Mouse (Mus musculus): ENCODE data around the gene Entpd6. TPM values are rescaled to one million over a fixed set of nuclear protein-coding genes. Genes with fewer than 3 reads are reported as not detected.
A peak's percentile ranks its signal among the peaks of the same experiment; 100 is the strongest.

Gene Entpd6
- polyA plus RNA-seq, 1 experiment from 2014 or later, result 27.0 TPM

GRCm38 (mm10) chr2:150750129-150750979 is 1.5 kb downstream of the Entpd6 start:
- ATAC-seq (ENCODE audit: insufficient number of reproducible peaks, insufficient read depth, low FRiP score, low read depth), result no peak
- H3K4me2 ChIP-seq (replicated peaks; ENCODE audit: low read depth, low read length), result peak overlapping the region; percentile 92; the same call in 1 of the 2 replicates
- H3K36me3 ChIP-seq (ENCODE audit: control insufficient read depth, insufficient read depth, low read length), result peaks cover 6% of the 10 kb centered on the region; the same call in 1 of the 2 replicates
- no peaks in the 10 kb centered on the region for H3K27me3 ChIP-seq (ENCODE audit: control insufficient read depth, insufficient read depth, low read length)
- peaks cover 5% of the 10 kb centered on the region; the same call in 1 of the 2 replicates for H3K4me1 ChIP-seq (ENCODE audit: control insufficient read depth, insufficient read depth, low read length)
- WGBS, result 68% methylated on average over 13 of the region's 13 CpGs
- no peak overlapping the region for H3K9ac ChIP-seq (replicated peaks; ENCODE audit: low read depth, low read length)
- no peak overlapping the region for H3K4me3 ChIP-seq (ENCODE audit: low read depth, low read length)
- no peaks in the 10 kb centered on the region for H3K9me3 ChIP-seq (ENCODE audit: control insufficient read depth, low read depth, low read length)
- H3K27ac ChIP-seq (ENCODE audit: low read length), result no peak overlapping the region

DNA sequence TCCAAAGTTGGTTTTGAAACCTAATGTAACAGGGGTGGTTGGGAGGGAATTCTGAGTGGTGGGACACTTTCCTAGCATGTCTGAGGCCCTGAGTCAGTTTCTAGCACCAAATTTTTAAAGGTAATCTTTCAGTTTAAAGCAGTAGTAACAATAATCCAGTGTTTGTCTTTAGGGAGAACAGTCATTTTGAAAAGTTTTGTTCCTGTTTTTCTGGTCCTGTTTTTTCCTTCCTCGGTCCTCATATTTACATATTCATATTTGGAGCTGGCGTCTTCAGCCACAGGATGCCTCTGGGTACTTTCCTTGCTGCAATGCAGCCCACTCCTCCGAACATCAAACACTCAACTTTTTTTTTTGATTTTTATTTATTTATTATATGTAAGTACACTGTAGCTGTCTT is 6.2 kb downstream of the Entpd6 start:
- Histone ChIP-seq H3K27me3 (ENCODE audit: control insufficient read depth, insufficient read depth, low read length) (no peaks in the 10 kb centered on the region), H3K9ac (replicated peaks; ENCODE audit: low read depth, low read length) (no peak overlapping the region), H3K4me2 (replicated peaks; ENCODE audit: low read depth, low read length) (no peak overlapping the region), H3K4me1 (ENCODE audit: control insufficient read depth, insufficient read depth, low read length) (peaks cover under 1% of the 10 kb centered on the region; the same call in 1 of the 2 replicates), H3K36me3 (ENCODE audit: control insufficient read depth, insufficient read depth, low read length) (peaks cover 32% of the 10 kb centered on the region), H3K9me3 (ENCODE audit: control insufficient read depth, low read depth, low read length) (no peaks in the 10 kb centered on the region), H3K27ac (ENCODE audit: low read length) (no peak overlapping the region), H3K4me3 (ENCODE audit: low read depth, low read length) (no peak overlapping the region)
- WGBS, result 90% methylated on average over 3 of the region's 3 CpGs
- ATAC-seq (ENCODE audit: insufficient number of reproducible peaks, insufficient read depth, low FRiP score, low read depth), result no peak

DNA sequence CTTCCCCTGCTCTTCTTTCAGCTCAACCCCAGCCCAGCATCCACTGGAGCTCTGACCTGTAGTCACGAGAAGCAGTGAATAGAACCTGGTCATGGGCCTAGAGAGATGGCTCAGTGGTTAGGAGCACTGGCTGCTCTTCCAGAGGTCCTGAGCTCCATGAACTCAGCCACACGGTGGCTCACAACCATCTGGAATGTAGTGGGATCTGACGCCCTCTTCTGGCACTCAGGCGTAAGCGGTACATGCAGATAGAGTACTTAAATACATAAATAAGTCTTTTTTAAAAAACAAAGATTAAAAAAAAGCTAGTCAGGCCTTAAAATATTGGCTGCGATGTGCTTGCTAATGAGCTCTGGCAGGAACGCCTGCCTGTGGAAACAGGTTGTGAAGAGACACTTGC is 12.6 kb downstream of the Entpd6 start:
- 84% methylated on average over 7 of the region's 7 CpGs for WGBS
- no peaks in the 10 kb centered on the region for H3K27me3 ChIP-seq (ENCODE audit: control insufficient read depth, insufficient read depth, low read length)
- no peak overlapping the region for H3K9ac ChIP-seq (replicated peaks; ENCODE audit: low read depth, low read length)
- no peaks in the 10 kb centered on the region for H3K9me3 ChIP-seq (ENCODE audit: control insufficient read depth, low read depth, low read length)
- H3K4me2 ChIP-seq (replicated peaks; ENCODE audit: low read depth, low read length), result no peak overlapping the region
- H3K27ac ChIP-seq (ENCODE audit: low read length), result no peak overlapping the region
- no peak for ATAC-seq (ENCODE audit: insufficient number of reproducible peaks, insufficient read depth, low FRiP score, low read depth)
- peaks cover 34% of the 10 kb centered on the region for H3K36me3 ChIP-seq (ENCODE audit: control insufficient read depth, insufficient read depth, low read length)
- no peak overlapping the region for H3K4me3 ChIP-seq (ENCODE audit: low read depth, low read length)
- H3K4me1 ChIP-seq (ENCODE audit: control insufficient read depth, insufficient read depth, low read length), result no peaks in the 10 kb centered on the region

GRCm38 (mm10) chr2:150765619-150766018 is 16.8 kb downstream of the Entpd6 start:
- no peak for ATAC-seq (ENCODE audit: insufficient number of reproducible peaks, insufficient read depth, low FRiP score, low read depth)
- Histone ChIP-seq H3K27me3 (ENCODE audit: control insufficient read depth, insufficient read depth, low read length) (no peaks in the 10 kb centered on the region), H3K4me1 (ENCODE audit: control insufficient read depth, insufficient read depth, low read length) (peaks cover 3% of the 10 kb centered on the region; the same call in 1 of the 2 replicates), H3K27ac (ENCODE audit: low read length) (no peak overlapping the region), H3K36me3 (ENCODE audit: control insufficient read depth, insufficient read depth, low read length) (peaks cover 22% of the 10 kb centered on the region; the same call in 1 of the 2 replicates), H3K4me3 (ENCODE audit: low read depth, low read length) (no peak overlapping the region), H3K4me2 (replicated peaks; ENCODE audit: low read depth, low read length) (no peak overlapping the region), H3K9me3 (ENCODE audit: control insufficient read depth, low read depth, low read length) (no peaks in the 10 kb centered on the region), H3K9ac (replicated peaks; ENCODE audit: low read depth, low read length) (no peak overlapping the region)
- 72% methylated on average over 2 of the region's 2 CpGs for WGBS

- Histone ChIP-seq H3K27ac (ENCODE audit: low read length) (no peak overlapping the region), H3K27me3 (ENCODE audit: control insufficient read depth, insufficient read depth, low read length) (no peaks in the 10 kb centered on the region), H3K9me3 (ENCODE audit: control insufficient read depth, low read depth, low read length) (no peaks in the 10 kb centered on the region), H3K36me3 (ENCODE audit: control insufficient read depth, insufficient read depth, low read length) (peaks cover 17% of the 10 kb centered on the region; the same call in 1 of the 2 replicates), H3K4me2 (replicated peaks; ENCODE audit: low read depth, low read length) (no peak overlapping the region), H3K4me3 (ENCODE audit: low read depth, low read length) (no peak overlapping the region), H3K9ac (replicated peaks; ENCODE audit: low read depth, low read length) (no peak overlapping the region), H3K4me1 (ENCODE audit: control insufficient read depth, insufficient read depth, low read length) (peaks cover 6% of the 10 kb centered on the region; the same call in 1 of the 2 replicates)
- WGBS, result 87% methylated on average over 4 of the region's 4 CpGs
- ATAC-seq (ENCODE audit: insufficient number of reproducible peaks, insufficient read depth, low FRiP score, low read depth), result no peak
Measured at GRCm38 (mm10) chr2:150766083-150766862, 17.4 kb downstream of the Entpd6 start.

GRCm38 (mm10) chr2:150768678-150769077 is 19.8 kb downstream of the Entpd6 start:
- Histone ChIP-seq H3K4me2 (replicated peaks; ENCODE audit: low read depth, low read length) (no peak overlapping the region), H3K27ac (ENCODE audit: low read length) (no peak overlapping the region), H3K4me3 (ENCODE audit: low read depth, low read length) (no peak overlapping the region), H3K27me3 (ENCODE audit: control insufficient read depth, insufficient read depth, low read length) (no peaks in the 10 kb centered on the region), H3K9me3 (ENCODE audit: control insufficient read depth, low read depth, low read length) (no peaks in the 10 kb centered on the region), H3K36me3 (ENCODE audit: control insufficient read depth, insufficient read depth, low read length) (peaks cover 11% of the 10 kb centered on the region; the same call in 1 of the 2 replicates), H3K9ac (replicated peaks; ENCODE audit: low read depth, low read length) (no peak overlapping the region), H3K4me1 (ENCODE audit: control insufficient read depth, insufficient read depth, low read length) (peaks cover 8% of the 10 kb centered on the region; the same call in 1 of the 2 replicates)
- no peak for ATAC-seq (ENCODE audit: insufficient number of reproducible peaks, insufficient read depth, low FRiP score, low read depth)
- 95% methylated on average over 1 of the region's 1 CpGs for WGBS

DNA sequence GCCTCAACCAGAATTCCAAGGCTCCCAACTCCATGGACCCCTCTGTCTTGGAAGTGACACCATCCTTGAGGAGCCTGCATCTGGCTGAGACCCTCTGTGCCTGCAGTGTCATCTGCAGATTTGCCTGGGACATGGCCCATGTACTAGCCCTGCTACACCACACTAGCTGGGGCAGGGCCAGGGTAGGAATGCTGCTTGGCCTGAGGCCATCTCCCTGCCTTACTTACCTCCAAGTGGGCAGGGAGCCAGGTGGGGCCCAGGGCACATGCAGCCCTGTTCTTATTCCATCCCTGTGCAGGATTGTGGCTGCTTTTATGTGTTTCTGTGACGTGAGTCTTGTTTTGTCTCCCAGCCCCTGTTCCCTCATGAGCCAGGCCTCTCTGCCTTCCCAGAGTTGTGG is 21.9 kb downstream of the Entpd6 start:
- Histone ChIP-seq H3K36me3 (ENCODE audit: control insufficient read depth, insufficient read depth, low read length) (peaks cover 11% of the 10 kb centered on the region; the same call in 1 of the 2 replicates), H3K4me1 (ENCODE audit: control insufficient read depth, insufficient read depth, low read length) (peaks cover 8% of the 10 kb centered on the region; the same call in 1 of the 2 replicates), H3K4me2 (replicated peaks; ENCODE audit: low read depth, low read length) (no peak overlapping the region), H3K9me3 (ENCODE audit: control insufficient read depth, low read depth, low read length) (no peaks in the 10 kb centered on the region), H3K27ac (ENCODE audit: low read length) (peak overlapping the region; percentile 70), H3K4me3 (ENCODE audit: low read depth, low read length) (no peak overlapping the region), H3K27me3 (ENCODE audit: control insufficient read depth, insufficient read depth, low read length) (no peaks in the 10 kb centered on the region), H3K9ac (replicated peaks; ENCODE audit: low read depth, low read length) (no peak overlapping the region; the same call in 1 of the 2 replicates)
- WGBS, result 36% methylated on average over 1 of the region's 1 CpGs
- peak; percentile 80 for ATAC-seq (ENCODE audit: insufficient number of reproducible peaks, insufficient read depth, low FRiP score, low read depth)

GRCm38 (mm10) chr2:150771169-150771568 is 22.3 kb downstream of the Entpd6 start:
- Histone ChIP-seq H3K36me3 (ENCODE audit: control insufficient read depth, insufficient read depth, low read length) (peaks cover 11% of the 10 kb centered on the region; the same call in 1 of the 2 replicates), H3K27me3 (ENCODE audit: control insufficient read depth, insufficient read depth, low read length) (no peaks in the 10 kb centered on the region), H3K4me3 (ENCODE audit: low read depth, low read length) (no peak overlapping the region), H3K4me2 (replicated peaks; ENCODE audit: low read depth, low read length) (no peak overlapping the region), H3K27ac (ENCODE audit: low read length) (peak overlapping the region; percentile 70; the same call in 1 of the 2 replicates), H3K9ac (replicated peaks; ENCODE audit: low read depth, low read length) (no peak overlapping the region; the same call in 1 of the 2 replicates), H3K9me3 (ENCODE audit: control insufficient read depth, low read depth, low read length) (no peaks in the 10 kb centered on the region), H3K4me1 (ENCODE audit: control insufficient read depth, insufficient read depth, low read length) (peaks cover 8% of the 10 kb centered on the region; the same call in 1 of the 2 replicates)
- ATAC-seq (ENCODE audit: insufficient number of reproducible peaks, insufficient read depth, low FRiP score, low read depth), result no peak; the same call in 1 of the 2 replicates
- WGBS, result 71% methylated on average over 6 of the region's 6 CpGs

All from stomach, embryonic 14.5 days (tissue).